Mouse (Mus musculus): ENCODE data around the gene Gtf2h3. TPM values are rescaled to one million over a fixed set of nuclear protein-coding genes. Genes with fewer than 3 reads are reported as not detected.
"Not testable (repeated sequence)": the region's sequence is repeated elsewhere in the genome, so short reads cannot be mapped to it uniquely, and the experiment has no call there.

Gtf2h3 gene
- total RNA-seq, 1 experiment from 2014 or later: 80.4 TPM

- peak; percentile 93 to 96 for ATAC-seq (replicated peaks in 1 of 2; ENCODE audit: insufficient read depth in 1 of 2, low FRiP score in 2 of 2, low TSS enrichment in 1 of 2, low read depth in 1 of 2, poor library complexity in 2 of 2, severe bottlenecking in 2 of 2)
These were observed 26.2 kb upstream of the Gtf2h3 start, which contains the start of gene Ddx55 for GRCm38 (mm10) chr5:124552558-124553307. TSS of gene Ddx55 (plus strand) at chr5:124552864.

GRCm38 (mm10) chr5:124553607-124554006 is 25.3 kb upstream of the Gtf2h3 start:
- no peak for ATAC-seq (replicated peaks in 1 of 2; ENCODE audit: insufficient read depth in 1 of 2, low FRiP score in 2 of 2, low TSS enrichment in 1 of 2, low read depth in 1 of 2, poor library complexity in 2 of 2, severe bottlenecking in 2 of 2)

GRCm38 (mm10) chr5:124555145-124555544 is 23.8 kb upstream of the Gtf2h3 start:
- no peak for ATAC-seq (replicated peaks in 1 of 2; ENCODE audit: insufficient read depth in 1 of 2, low FRiP score in 2 of 2, low TSS enrichment in 1 of 2, low read depth in 1 of 2, poor library complexity in 2 of 2, severe bottlenecking in 2 of 2)

GRCm38 (mm10) chr5:124571068-124571467 is 7.9 kb upstream of the Gtf2h3 start:
- no peak for ATAC-seq (replicated peaks in 1 of 2; ENCODE audit: insufficient read depth in 1 of 2, low FRiP score in 2 of 2, low TSS enrichment in 1 of 2, low read depth in 1 of 2, poor library complexity in 2 of 2, severe bottlenecking in 2 of 2)

GRCm38 (mm10) chr5:124575467-124575866 is 3.5 kb upstream of the Gtf2h3 start:
- ATAC-seq (replicated peaks in 1 of 2; ENCODE audit: insufficient read depth in 1 of 2, low FRiP score in 2 of 2, low TSS enrichment in 1 of 2, low read depth in 1 of 2, poor library complexity in 2 of 2, severe bottlenecking in 2 of 2): no peak

GRCm38 (mm10) chr5:124582515-124582914 is 3.6 kb downstream of the Gtf2h3 start:
- peak; percentile 14 to 29; a peak in 1 of 4 replicates for ATAC-seq (replicated peaks in 1 of 2; ENCODE audit: insufficient read depth in 1 of 2, low FRiP score in 2 of 2, low TSS enrichment in 1 of 2, low read depth in 1 of 2, poor library complexity in 2 of 2, severe bottlenecking in 2 of 2)

- ATAC-seq (replicated peaks in 1 of 2; ENCODE audit: insufficient read depth in 1 of 2, low FRiP score in 2 of 2, low TSS enrichment in 1 of 2, low read depth in 1 of 2, poor library complexity in 2 of 2, severe bottlenecking in 2 of 2): no peak
These were observed 13.8 kb downstream of the Gtf2h3 start for GRCm38 (mm10) chr5:124592768-124593167.

GRCm38 (mm10) chr5:124598224-124599174 is 19.6 kb downstream of the Gtf2h3 start:
- peak; percentile 96 for ATAC-seq (replicated peaks in 1 of 2; ENCODE audit: insufficient read depth in 1 of 2, low FRiP score in 2 of 2, low TSS enrichment in 1 of 2, low read depth in 1 of 2, poor library complexity in 2 of 2, severe bottlenecking in 2 of 2)

GRCm38 (mm10) chr5:124599726-124600125 is 20.8 kb downstream of the Gtf2h3 start:
- ATAC-seq (replicated peaks in 1 of 2; ENCODE audit: insufficient read depth in 1 of 2, low FRiP score in 2 of 2, low TSS enrichment in 1 of 2, low read depth in 1 of 2, poor library complexity in 2 of 2, severe bottlenecking in 2 of 2): not testable (repeated sequence)

- ATAC-seq (replicated peaks in 1 of 2; ENCODE audit: insufficient read depth in 1 of 2, low FRiP score in 2 of 2, low TSS enrichment in 1 of 2, low read depth in 1 of 2, poor library complexity in 2 of 2, severe bottlenecking in 2 of 2): no peak
These were observed 23.4 kb downstream of the Gtf2h3 start for GRCm38 (mm10) chr5:124602349-124602748.

- ATAC-seq (replicated peaks in 1 of 2; ENCODE audit: insufficient read depth in 1 of 2, low FRiP score in 2 of 2, low TSS enrichment in 1 of 2, low read depth in 1 of 2, poor library complexity in 2 of 2, severe bottlenecking in 2 of 2): no peak
These were observed 25.4 kb downstream of the Gtf2h3 start for GRCm38 (mm10) chr5:124604296-124604695.

- no peak for ATAC-seq (replicated peaks in 1 of 2; ENCODE audit: insufficient read depth in 1 of 2, low FRiP score in 2 of 2, low TSS enrichment in 1 of 2, low read depth in 1 of 2, poor library complexity in 2 of 2, severe bottlenecking in 2 of 2)
These were observed 26.2 kb downstream of the Gtf2h3 start for GRCm38 (mm10) chr5:124605041-124605622.

- peak in 1 of 2 experiments; percentile 43; a peak in 1 of 4 replicates for ATAC-seq (replicated peaks in 1 of 2; ENCODE audit: insufficient read depth in 1 of 2, low FRiP score in 2 of 2, low TSS enrichment in 1 of 2, low read depth in 1 of 2, poor library complexity in 2 of 2, severe bottlenecking in 2 of 2)
These were observed 32.0 kb downstream of the Gtf2h3 start for GRCm38 (mm10) chr5:124610965-124611364.

- peak; percentile 59 to 64 for ATAC-seq (replicated peaks in 1 of 2; ENCODE audit: insufficient read depth in 1 of 2, low FRiP score in 2 of 2, low TSS enrichment in 1 of 2, low read depth in 1 of 2, poor library complexity in 2 of 2, severe bottlenecking in 2 of 2)
These were observed 35.8 kb downstream of the Gtf2h3 start for GRCm38 (mm10) chr5:124614709-124615108.

- ATAC-seq (replicated peaks in 1 of 2; ENCODE audit: insufficient read depth in 1 of 2, low FRiP score in 2 of 2, low TSS enrichment in 1 of 2, low read depth in 1 of 2, poor library complexity in 2 of 2, severe bottlenecking in 2 of 2): no peak
These were observed 39.8 kb downstream of the Gtf2h3 start for GRCm38 (mm10) chr5:124618711-124619110.

GRCm38 (mm10) chr5:124621362-124621761 is 42.4 kb downstream of the Gtf2h3 start:
- ATAC-seq (replicated peaks in 1 of 2; ENCODE audit: insufficient read depth in 1 of 2, low FRiP score in 2 of 2, low TSS enrichment in 1 of 2, low read depth in 1 of 2, poor library complexity in 2 of 2, severe bottlenecking in 2 of 2): peak in 1 of 2 experiments; percentile 53; a peak in 3 of 4 replicates

GRCm38 (mm10) chr5:124622890-124623289 is 44.0 kb downstream of the Gtf2h3 start:
- no peak for ATAC-seq (replicated peaks in 1 of 2; ENCODE audit: insufficient read depth in 1 of 2, low FRiP score in 2 of 2, low TSS enrichment in 1 of 2, low read depth in 1 of 2, poor library complexity in 2 of 2, severe bottlenecking in 2 of 2)

- ATAC-seq (replicated peaks in 1 of 2; ENCODE audit: insufficient read depth in 1 of 2, low FRiP score in 2 of 2, low TSS enrichment in 1 of 2, low read depth in 1 of 2, poor library complexity in 2 of 2, severe bottlenecking in 2 of 2): no peak
These were observed 45.4 kb downstream of the Gtf2h3 start for GRCm38 (mm10) chr5:124624291-124624690.

All from hematopoietic stem cell, adult 5-6 weeks (primary cell).